Mouse (Mus musculus) liver, postnatal 0 days (tissue): Measurements from ENCODE around the gene H2-K1. TPM values are rescaled to one million over a fixed set of nuclear protein-coding genes. Genes with fewer than 3 reads are reported as not detected.

ENCODE experiments used
- ATAC-seq: fragments of 200-750 bp; cut with Nextera tagmentation; 2 replicates; pipeline ENCODE4 v1.8.0; 2017; ENCODE audit warnings: mild to moderate bottlenecking, moderate library complexity
- DNase-seq: peaks from one replicate; pipeline ENCODE4 v3.0.0-alpha.2; 2016
- H3K27ac ChIP-seq: fragments of 300-500 bp; sonication (generic); 2 replicates; pipeline ENCODE4 v1.5.1; 2014; ENCODE audit warnings: antibody characterized with exemption, moderate library complexity, mild to moderate bottlenecking, low read depth
- H3K27me3 ChIP-seq: fragments of 300-500 bp; sonication (generic); 2 replicates; pipeline ENCODE4 v1.6.1; 2014; ENCODE audit warnings: low read length, control low read depth, mixed read lengths; ENCODE audit not compliant: insufficient read depth
- H3K36me3 ChIP-seq: fragments of 300-500 bp; sonication (generic); replicated peaks from 2 replicates; pipeline ENCODE4 v1.6.1; 2014; ENCODE audit warnings: mild to moderate bottlenecking, control low read depth, low read length, moderate library complexity, mixed read lengths; ENCODE audit not compliant: insufficient read depth
- H3K4me1 ChIP-seq: fragments of 300-500 bp; sonication (generic); 2 replicates; pipeline ENCODE4 v1.6.1; 2014; ENCODE audit warnings: antibody characterized with exemption, mild to moderate bottlenecking, control low read depth; ENCODE audit not compliant: insufficient read depth
- H3K4me2 ChIP-seq: fragments of 300-500 bp; sonication (generic); 2 replicates; pipeline ENCODE4 v1.6.1; 2014; ENCODE audit warnings: low read depth, mild to moderate bottlenecking, low read length, moderate library complexity, mixed read lengths
- H3K4me3 ChIP-seq: fragments of 300-500 bp; sonication (generic); 2 replicates; pipeline ENCODE4 v1.5.1; 2014; ENCODE audit warnings: low read depth, low read length
- H3K9ac ChIP-seq: fragments of 300-500 bp; sonication (generic); replicated peaks from 2 replicates; pipeline ENCODE4 v1.6.1; 2014; ENCODE audit warnings: mild to moderate bottlenecking, moderate library complexity
- H3K9me3 ChIP-seq: fragments of 300-500 bp; sonication (generic); 2 replicates; pipeline ENCODE4 v1.6.1; 2016; ENCODE audit warnings: mild to moderate bottlenecking, control low read depth, low read length, mixed read lengths
- CTCF ChIP-seq: sonication (generic); IDR thresholded peaks from 2 replicates; pipeline ENCODE4 v1.5.1; 2016; ENCODE audit warnings: antibody characterized with exemption, low read depth
- EP300 ChIP-seq: IDR thresholded peaks from 2 replicates; pipeline ENCODE4 v1.6.1; 2016; ENCODE audit warnings: antibody characterized with exemption, low read depth, mild to moderate bottlenecking
- WGBS: fragments of 180-500 bp; shearing (Covaris S2); extraction: QIAGEN DNeasy Blood & Tissue Kit; methylation state at CpG from one replicate; pipeline ENCODE4 v1.1.7; 2014; ENCODE audit not compliant: insufficient replicate concordance; 5-methylcytosine and 5-hydroxymethylcytosine counted together
- polyA plus RNA-seq: library from polyadenylated mRNA; unstranded; fragments of >200 nt; fragmentation: Nextera tagmentation; extraction: Ambion mirVana; gene quantifications from 2 replicates; pipeline ENCODE4 v1.2.1, GENCODE M21; 2015

The H2-K1 gene
- polyA plus RNA-seq, 1 experiment from 2014 or later = 288 TPM

DNA sequence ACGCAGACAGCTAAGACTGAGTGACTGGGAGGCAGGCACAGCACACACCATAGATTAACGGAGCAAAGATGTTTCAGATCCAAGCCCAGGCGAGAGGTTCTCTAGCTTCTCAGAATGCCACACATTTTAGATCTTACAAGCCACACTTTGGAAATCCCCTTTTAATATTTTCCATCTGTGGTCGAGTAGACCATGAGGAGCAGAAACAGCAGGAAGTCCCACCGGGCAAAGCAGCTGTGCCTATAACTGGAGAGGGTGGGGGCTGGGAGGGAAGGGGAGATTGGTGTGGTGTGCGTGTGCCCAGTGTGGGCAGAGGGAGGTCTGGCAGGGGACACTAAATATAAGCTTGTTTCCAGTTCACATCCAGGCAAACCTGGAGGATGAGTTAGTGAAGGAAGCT, 42.7 kb downstream of the H2-K1 start:
- H3K9me3 ChIP-seq = no peaks in the 10 kb centered on the region
- WGBS = 74% methylated on average over 6 of the region's 6 CpGs
- H3K27ac ChIP-seq = no peak overlapping the region
- H3K4me3 ChIP-seq = no peak overlapping the region
- H3K27me3 ChIP-seq = no peaks in the 10 kb centered on the region
- H3K4me2 ChIP-seq = no peak overlapping the region
- DNase-seq (no peak), ATAC-seq (no peak)
- peaks cover 49% of the 10 kb centered on the region for H3K36me3 ChIP-seq
- H3K4me1 ChIP-seq = peaks cover 21% of the 10 kb centered on the region
- TF ChIP-seq CTCF = no peak
- no peak for TF ChIP-seq EP300
- H3K9ac ChIP-seq = no peak overlapping the region

DNA sequence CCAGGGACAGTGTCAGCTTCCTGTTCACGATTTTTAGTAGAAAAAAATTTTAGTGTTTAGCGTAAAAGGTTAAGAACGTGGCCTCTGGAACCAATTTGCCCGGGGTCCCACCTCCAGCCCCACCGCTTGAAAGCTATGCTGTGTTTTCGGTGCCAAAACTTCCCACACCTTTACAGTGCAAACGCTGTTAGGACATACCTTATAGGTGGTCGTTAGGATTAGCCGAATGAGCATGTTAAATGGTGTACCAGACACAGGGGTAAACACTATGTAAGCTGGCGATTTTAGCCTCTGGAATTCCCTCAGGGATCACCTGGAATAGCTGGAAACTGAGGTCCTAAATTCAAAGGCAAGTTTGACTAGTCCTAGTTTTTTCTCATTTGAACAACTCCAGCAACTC, 43.8 kb downstream of the H2-K1 start:
- Histone ChIP-seq H3K27ac (peak overlapping the region; percentile 93), H3K4me2 (peak overlapping the region; percentile 76), H3K9ac (peak overlapping the region; percentile 80), H3K36me3 (peaks cover 53% of the 10 kb centered on the region), H3K4me1 (peaks cover 29% of the 10 kb centered on the region), H3K4me3 (peak overlapping the region; percentile 83), H3K27me3 (no peaks in the 10 kb centered on the region), H3K9me3 (no peaks in the 10 kb centered on the region)
- 2% methylated on average over 10 of the region's 10 CpGs for WGBS
- TF ChIP-seq CTCF = no peak
- TF ChIP-seq EP300 = no peak
- no peak for DNase-seq
- no peak for ATAC-seq

DNA sequence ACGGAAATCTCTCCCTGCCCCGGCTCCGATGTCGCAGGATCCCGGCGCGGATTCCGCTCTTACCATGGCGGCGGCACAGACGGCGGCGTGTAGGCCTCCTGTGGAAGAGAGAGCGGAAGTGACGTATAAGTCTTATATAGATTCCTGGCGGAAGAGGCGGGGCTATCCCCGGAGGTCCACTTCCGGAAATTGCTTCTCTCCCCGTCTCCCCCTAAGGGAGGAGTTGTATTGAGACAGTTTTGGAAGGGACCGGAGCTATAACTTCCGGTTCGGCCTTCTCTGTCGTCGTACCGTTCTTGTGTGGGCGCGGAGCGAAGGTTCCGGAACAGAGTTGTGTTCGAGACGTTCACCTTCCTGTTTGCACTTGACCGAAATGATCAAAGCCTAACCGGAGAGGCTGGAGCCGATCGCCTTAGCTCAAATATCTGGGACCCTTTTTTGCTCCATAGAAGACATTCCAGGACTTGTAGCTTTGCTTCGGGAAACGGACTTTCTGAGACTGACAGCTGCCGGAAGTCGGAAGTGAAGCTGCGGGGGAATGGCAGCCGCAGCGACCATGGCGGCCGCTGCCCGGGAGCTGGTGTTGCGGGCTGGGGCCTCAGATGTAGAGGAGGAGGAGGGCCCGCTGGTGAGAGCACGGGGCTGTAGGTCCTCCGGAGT, 44.5 kb downstream of the H2-K1 start, which contains the start of the genes Vps52 and Rps18:
TSS of gene Vps52 (plus strand) at position 258 of the 660 bp plus-strand sequence.
TSS of gene Rps18 (minus strand) at position 447 of the 660 bp plus-strand sequence.
- DNase-seq = peak; percentile 96
- peak within 1 kb of the TSS; percentile 83 for H3K4me3 ChIP-seq
- peak within 1 kb of the TSS; percentile 93 for H3K27ac ChIP-seq
- ATAC-seq = peak; percentile 88
- H3K4me1 ChIP-seq = peaks cover 36% of the 10 kb centered on the region
- H3K36me3 ChIP-seq = peaks cover 49% of the 10 kb centered on the region
- peak within 1 kb of the TSS; percentile 96 for H3K4me2 ChIP-seq
- 0% methylated on average over 50 of the region's 50 CpGs for WGBS
- no peaks in the 10 kb centered on the region for H3K27me3 ChIP-seq
- H3K9me3 ChIP-seq = no peaks in the 10 kb centered on the region
- peak; percentile 74 for TF ChIP-seq EP300
- peak; percentile 40 for TF ChIP-seq CTCF
- peak within 1 kb of the TSS; percentile 92 for H3K9ac ChIP-seq

DNA sequence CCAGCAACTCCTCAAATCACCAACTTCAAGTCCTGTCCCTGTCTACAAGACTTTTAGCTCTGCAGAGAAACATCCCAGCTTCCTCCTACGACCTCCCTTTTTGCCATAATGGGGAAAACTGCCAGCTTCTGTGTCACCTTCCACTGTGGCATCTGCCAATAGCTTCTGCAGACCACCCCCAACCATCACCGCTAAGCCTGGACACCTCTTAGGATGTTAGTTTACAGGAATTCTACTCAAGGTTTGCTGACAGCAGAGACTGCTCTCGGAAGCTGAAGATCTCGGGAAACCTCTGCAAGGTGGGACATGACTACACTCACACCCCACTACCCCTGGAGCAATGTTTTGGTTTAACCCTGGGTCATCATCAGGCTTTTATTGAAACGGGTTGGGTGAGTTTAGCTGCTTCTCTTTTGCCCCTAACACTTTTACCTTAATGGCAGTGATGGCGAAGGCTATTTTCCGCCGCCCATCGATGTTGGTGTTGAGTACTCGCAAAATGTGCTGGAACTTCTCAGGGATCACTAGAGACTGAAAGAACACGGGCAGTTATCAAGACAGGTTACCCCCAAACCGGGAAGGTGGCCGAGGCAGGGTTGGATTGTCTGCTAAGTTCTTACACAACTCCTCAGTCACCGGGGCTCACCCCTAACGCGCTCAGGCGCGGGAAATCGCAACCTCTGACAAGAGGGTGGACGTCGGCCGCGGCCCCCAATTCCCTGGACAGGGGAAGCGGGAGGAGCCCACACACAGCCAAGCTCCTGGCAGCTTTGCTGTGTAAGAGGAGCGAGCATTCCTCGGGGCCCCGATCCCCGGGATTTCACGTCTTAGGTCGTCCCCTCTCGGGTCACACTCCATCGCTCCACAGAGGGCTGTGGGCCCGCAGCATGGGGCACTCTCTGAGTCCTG, 45.2 kb downstream of the H2-K1 start:
- Histone ChIP-seq H3K36me3 (peaks cover 46% of the 10 kb centered on the region), H3K4me1 (peaks cover 42% of the 10 kb centered on the region)
- 1% methylated on average over 33 of the region's 33 CpGs for WGBS

DNA sequence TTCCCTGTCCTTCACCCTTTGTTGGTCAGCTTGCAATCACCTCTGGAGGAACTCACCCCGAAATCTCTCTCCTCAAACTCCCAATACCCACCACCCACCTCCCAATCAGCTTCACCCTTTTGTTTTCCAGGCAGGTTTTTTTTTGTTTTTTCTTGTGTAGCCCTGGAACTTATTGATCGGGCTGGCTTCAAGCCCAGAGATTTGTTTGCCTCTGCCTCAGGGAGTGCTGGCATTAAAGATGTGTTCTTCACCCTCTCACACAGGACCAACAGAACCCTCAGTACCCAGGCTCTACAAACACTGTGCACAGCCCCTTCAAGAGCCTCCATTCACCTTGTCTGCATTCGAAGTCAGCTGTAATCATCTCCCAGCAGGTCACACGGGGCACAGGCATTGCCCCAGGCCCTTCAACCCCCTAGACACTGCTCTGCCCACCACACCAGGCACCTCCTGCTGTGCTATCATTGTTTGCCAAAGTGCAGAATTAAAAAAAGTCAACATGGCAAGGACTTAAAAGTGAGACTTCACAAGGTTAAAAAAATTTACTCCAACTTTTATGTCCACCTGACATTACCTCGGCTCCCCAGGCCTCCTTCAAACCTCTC, 46.1 kb downstream of the H2-K1 start:
- TF ChIP-seq CTCF (no peak), EP300 (no peak)
- Histone ChIP-seq H3K4me3 (peak overlapping the region; percentile 83), H3K9ac (peak overlapping the region; percentile 92), H3K9me3 (no peaks in the 10 kb centered on the region), H3K36me3 (peaks cover 38% of the 10 kb centered on the region), H3K4me1 (peaks cover 42% of the 10 kb centered on the region), H3K27me3 (no peaks in the 10 kb centered on the region), H3K27ac (peak overlapping the region; percentile 93), H3K4me2 (peak overlapping the region; percentile 96)
- DNase-seq = peak; percentile 80
- ATAC-seq = no peak
- 24% methylated on average over 5 of the region's 5 CpGs for WGBS

More for the DNA sequence above, 45.2 kb downstream of the H2-K1 start:
- Histone ChIP-seq H3K4me2 (peak overlapping the region; percentile 96), H3K9ac (peak overlapping the region; percentile 92), H3K4me3 (peak overlapping the region; percentile 83), H3K27me3 (no peaks in the 10 kb centered on the region), H3K9me3 (no peaks in the 10 kb centered on the region), H3K27ac (peak overlapping the region; percentile 93)
- TF ChIP-seq CTCF (no peak), EP300 (no peak)
- ATAC-seq (peak; percentile 8; the same call in 1 of the 2 replicates), DNase-seq (no peak)

DNA sequence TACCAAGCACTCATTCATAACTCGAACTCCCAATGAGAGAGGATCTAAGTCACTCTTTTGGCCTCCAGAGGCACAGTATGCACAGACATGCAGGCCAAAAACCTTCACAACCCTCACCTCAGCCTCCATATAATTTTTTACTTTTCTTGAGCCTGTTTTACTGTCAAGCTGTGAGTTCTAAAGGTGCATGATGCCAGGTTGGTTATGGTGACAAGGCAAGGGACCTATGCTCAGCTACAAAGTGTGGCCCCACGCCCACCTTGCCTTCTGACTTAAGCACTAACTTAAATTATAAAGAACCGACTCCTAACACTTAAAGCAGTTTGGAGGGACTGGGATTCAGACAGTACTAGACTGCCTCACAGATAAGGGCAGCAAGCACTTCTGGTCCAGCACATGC, 46.8 kb downstream of the H2-K1 start:
- peaks cover 30% of the 10 kb centered on the region for H3K36me3 ChIP-seq
- H3K27me3 ChIP-seq = no peaks in the 10 kb centered on the region
- H3K9ac ChIP-seq = peak overlapping the region; percentile 92
- peak overlapping the region; percentile 83 for H3K4me3 ChIP-seq
- ATAC-seq = no peak
- WGBS = 62% methylated on average over 3 of the region's 3 CpGs
- H3K4me2 ChIP-seq = peak overlapping the region; percentile 96
- no peak for TF ChIP-seq EP300
- no peak for DNase-seq
- no peaks in the 10 kb centered on the region for H3K9me3 ChIP-seq
- H3K4me1 ChIP-seq = peaks cover 42% of the 10 kb centered on the region
- peak overlapping the region; percentile 93 for H3K27ac ChIP-seq
